Mouse (Mus musculus) adipose tissue, adult 10 weeks (tissue): ENCODE measurements around the gene Lrrc56. TPM values are rescaled to one million over a fixed set of nuclear protein-coding genes. Genes with fewer than 3 reads are reported as not detected.

Source experiments
- polyA plus RNA-seq: library from polyadenylated mRNA; stranded (reverse); fragments of 350-450 nt; fragmentation: Illumina TruSeq; extraction: RNeasy Lipid Tissue Mini Kit (QIAGEN cat#74804); gene quantifications from one replicate; pipeline ENCODE4 v1.2.3, GENCODE M21; 2014; ENCODE audit warnings: low read depth, low replicate concordance

Gene Lrrc56
- 12.2 TPM for polyA plus RNA-seq

DNA sequence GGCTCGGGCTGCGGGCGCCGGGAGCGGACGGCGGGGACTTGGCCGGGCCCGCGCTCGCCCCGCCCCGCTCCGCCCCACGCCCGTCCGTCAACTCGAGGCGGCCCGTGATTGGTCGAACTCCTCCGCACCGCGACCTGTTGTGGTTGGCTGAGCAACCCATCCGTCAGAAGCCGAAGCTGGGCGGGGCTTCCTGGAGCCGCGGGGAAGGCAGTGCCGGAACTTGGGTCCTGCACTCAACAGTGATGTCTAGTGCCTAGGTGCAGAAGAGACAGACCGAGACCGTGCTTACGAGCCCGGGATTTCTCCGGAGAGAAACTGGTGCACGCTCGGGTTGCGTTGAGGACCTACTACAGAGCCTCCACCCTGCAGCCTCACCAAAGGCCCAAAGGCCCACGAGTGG lies at the start of gene Lrrc56, which contains the start of gene Hras:
Gene Lrrc56 (plus strand): TSS at position 210 of the 400 bp plus-strand sequence.
Gene Hras (minus strand): TSS at position 58 of the 400 bp plus-strand sequence.

DNA sequence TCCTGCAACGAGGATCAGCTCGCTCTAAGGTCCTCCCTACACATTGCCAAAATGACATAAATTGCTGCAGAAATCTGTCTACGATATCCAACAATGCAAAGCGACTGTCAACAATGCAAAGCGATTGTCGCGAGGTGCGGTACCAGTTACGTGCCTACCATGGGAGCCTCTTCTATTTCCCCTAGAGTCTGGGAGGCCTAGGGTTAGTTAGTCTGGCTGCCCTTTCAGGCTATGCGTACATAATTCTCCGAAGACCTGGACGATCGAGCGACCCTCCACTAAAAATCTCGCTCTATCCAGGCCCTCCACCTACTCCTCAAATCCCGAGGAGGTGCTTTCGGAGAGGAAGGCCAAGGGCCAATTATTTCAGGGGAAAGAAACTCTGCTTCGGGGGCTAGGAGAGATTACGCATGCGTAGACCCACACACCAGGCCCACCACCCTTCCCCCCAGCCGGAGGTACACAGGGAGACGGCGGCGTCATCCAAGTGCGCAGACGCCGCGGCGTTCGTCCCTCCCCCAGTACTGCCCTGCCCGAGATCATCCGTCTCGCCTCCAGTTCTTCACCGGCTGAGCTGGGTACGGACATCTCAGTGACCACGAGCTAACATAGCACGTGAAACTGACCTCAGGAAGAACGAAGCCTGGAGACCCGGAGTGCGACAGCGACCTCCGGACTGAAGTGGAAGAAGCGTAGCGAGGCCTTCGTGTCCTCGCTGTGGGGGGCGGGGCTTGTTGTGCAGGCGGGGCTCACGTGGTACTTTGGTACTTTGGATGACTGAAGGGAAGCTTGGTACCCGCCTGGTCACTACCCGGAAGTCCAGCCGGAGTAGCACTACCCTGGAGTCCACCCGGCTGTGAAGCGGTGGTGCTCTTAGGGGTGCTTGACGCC lies 21.6 kb upstream of the Lrrc56 start, which contains the start of gene Rnh1:
Gene Rnh1 (minus strand): TSS at position 742 of the 891 bp plus-strand sequence.

DNA sequence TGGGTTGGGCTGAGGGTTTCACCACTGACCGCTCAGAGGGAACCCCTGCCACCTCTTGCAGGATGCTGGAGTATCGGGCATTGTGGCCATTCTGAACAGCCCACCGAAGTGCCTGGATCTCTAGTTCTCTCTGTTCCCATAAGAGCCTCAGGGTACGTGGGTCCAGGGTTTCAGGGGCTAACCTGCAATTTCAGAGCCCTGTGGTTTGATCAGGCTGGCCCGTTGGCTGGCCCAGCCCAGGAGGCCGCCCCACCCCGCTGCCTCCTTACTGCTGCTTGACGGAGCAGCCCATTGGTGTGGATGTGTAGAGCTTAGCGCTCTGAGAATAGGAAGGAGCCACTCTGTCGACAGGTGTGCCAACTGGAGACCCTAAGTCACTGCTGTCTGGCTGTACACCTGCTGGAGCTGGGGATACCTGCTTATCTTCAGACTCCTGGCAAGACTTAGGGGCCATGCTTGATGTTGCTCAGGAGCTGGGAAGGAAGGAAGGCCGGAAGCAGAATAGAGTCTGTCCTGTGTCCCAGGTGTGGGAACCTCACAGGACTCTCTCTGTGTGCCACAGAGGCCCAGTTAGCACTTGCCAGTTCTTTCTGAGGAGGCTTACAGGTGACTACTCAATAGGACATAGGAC lies 19.8 kb downstream of the Lrrc56 start, which contains the start of gene Lmntd2:
Gene Lmntd2 (minus strand): TSS at position 476 of the 631 bp plus-strand sequence.

DNA sequence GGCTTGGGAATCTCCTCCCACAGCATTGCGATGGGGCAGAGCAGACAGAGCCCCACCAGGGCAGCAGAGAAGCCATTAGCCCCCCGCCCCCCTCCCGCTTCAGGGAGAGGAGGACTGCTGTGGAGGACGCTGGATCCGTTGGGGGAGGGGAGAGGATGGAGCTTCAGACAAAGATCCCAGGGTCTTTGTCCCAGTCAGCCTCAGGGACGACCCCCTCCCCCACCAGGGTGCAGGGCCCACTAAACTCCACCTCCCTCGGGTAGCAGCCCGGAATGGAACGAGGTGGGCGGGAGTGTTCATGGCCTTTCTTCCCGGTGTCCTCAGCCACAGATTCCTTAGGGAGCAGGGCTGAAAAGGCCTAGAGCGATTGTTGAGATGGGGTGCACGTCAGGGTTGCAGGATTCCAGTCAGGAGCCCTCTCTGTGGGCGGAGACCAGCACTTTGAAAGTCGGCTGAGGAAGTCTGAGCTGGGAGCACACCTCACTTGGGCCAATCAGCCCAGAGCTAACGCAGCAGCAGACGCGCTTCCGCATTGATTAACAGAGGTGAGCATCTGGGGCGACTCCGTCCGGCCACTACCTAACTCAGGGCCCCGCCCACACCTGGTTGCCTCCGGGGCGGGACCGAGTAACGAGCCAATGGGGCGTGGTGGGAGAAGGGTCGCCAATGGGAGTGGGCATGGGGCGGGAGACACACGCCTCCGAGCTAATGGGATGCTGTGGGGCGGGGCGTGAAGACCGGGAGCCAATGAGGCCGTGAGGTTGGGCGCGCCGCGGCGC lies 21.3 kb downstream of the Lrrc56 start, which contains the start of gene Rassf7:
Gene Rassf7 (plus strand): TSS at position 760 of the 779 bp plus-strand sequence.

DNA sequence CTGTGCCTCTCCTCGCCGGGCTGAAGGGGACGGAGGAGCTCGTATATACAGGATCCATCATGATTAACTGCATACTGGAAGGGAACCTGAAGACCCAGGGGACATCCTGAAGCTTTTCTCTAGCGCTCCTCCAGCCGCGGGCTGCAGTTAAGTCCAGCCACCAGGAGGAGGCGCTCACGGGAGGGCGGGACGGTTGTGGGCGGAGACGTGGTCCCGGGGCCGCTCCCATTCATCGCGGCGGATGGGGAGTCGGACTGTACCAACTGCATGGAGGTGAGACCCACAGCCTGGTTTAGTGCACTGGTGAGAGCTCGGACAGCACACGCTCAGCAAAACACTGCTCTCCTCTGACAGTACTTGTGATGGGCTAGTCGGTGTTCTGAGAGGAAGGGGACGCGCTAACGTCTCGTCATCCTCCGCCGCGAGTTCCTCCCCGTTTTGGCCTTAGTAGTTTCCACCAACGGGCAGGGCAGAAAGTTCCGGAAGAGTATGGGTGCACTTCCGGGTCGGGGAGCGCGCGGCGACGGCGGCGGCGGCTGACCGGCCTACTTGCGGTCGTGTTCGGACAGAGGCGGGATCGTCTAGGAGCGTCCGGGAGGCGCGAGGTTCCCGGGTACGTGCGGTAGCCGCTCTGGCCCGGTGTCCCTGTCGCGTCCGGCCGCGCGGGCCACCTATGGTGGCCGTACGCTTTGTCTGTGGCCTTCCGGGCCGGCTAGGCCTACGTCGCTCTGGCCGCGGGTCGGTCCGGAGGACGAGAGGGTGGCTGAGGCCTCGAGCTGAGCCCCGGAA lies 34.5 kb downstream of the Lrrc56 start, which contains the start of gene Phrf1:
Gene Phrf1 (plus strand): TSS at position 506 of the 789 bp plus-strand sequence.

Other genes with a start within 250 kb of the Lrrc56 start
- gene Ifitm5, start 243.9 kb upstream of the Lrrc56 start, polyA plus RNA-seq: 1.2 TPM
- gene Gm45717, start 238.2 kb upstream of the Lrrc56 start, polyA plus RNA-seq: not detected
- 414 TPM for gene Ifitm2, start 238.2 kb upstream of the Lrrc56 start, polyA plus RNA-seq
- 31.1 TPM for gene Ifitm1, start 226.9 kb upstream of the Lrrc56 start, polyA plus RNA-seq
- gene Ifitm3, start 183.4 kb upstream of the Lrrc56 start, polyA plus RNA-seq: 370 TPM
- gene Ifitm6, start 176.2 kb upstream of the Lrrc56 start, polyA plus RNA-seq: 14.7 TPM
- not detected for gene Gm17387, start 165.0 kb upstream of the Lrrc56 start, polyA plus RNA-seq
- 5.2 TPM for gene B4galnt4, start 133.1 kb upstream of the Lrrc56 start, polyA plus RNA-seq
- 16.8 TPM for gene Pkp3, start 115.9 kb upstream of the Lrrc56 start, polyA plus RNA-seq
- gene Sigirr, start 93.6 kb upstream of the Lrrc56 start, polyA plus RNA-seq: 17.6 TPM
- 4.5 TPM for gene Ano9, start 76.4 kb upstream of the Lrrc56 start, polyA plus RNA-seq
- gene Ptdss2, start 71.8 kb upstream of the Lrrc56 start, polyA plus RNA-seq: 39.9 TPM
- gene Rnh1, start 21.3 kb upstream of the Lrrc56 start, polyA plus RNA-seq: 180 TPM
- 49.0 TPM for gene Hras, start 152 bp upstream of the Lrrc56 start, polyA plus RNA-seq
- 11.3 TPM for gene Lmntd2, start 19.9 kb downstream of the Lrrc56 start, polyA plus RNA-seq
- 40.8 TPM for gene Rassf7, start 21.7 kb downstream of the Lrrc56 start, polyA plus RNA-seq
- gene Phrf1, start 34.6 kb downstream of the Lrrc56 start, polyA plus RNA-seq: 67.3 TPM
- 29.8 TPM for gene Irf7, start 72.3 kb downstream of the Lrrc56 start, polyA plus RNA-seq
- 18.4 TPM for gene Cdhr5, start 82.6 kb downstream of the Lrrc56 start, polyA plus RNA-seq
- gene Sct, start 85.0 kb downstream of the Lrrc56 start, polyA plus RNA-seq: 3.7 TPM
- gene Drd4, start 97.8 kb downstream of the Lrrc56 start, polyA plus RNA-seq: 1.7 TPM
- gene Deaf1, start 133.5 kb downstream of the Lrrc56 start, polyA plus RNA-seq: 27.2 TPM
- gene Tmem80, start 133.6 kb downstream of the Lrrc56 start, polyA plus RNA-seq: 48.5 TPM
- 16.2 TPM for gene Eps8l2, start 144.7 kb downstream of the Lrrc56 start, polyA plus RNA-seq
- gene Taldo1, start 198.0 kb downstream of the Lrrc56 start, polyA plus RNA-seq: 268 TPM
- gene Gatd1, start 220.0 kb downstream of the Lrrc56 start, polyA plus RNA-seq: 49.8 TPM
- gene Cend1, start 235.3 kb downstream of the Lrrc56 start, polyA plus RNA-seq: 0.17 TPM
- gene Slc25a22, start 243.7 kb downstream of the Lrrc56 start, polyA plus RNA-seq: 75.9 TPM
- 4.1 TPM for gene Pidd1, start 249.9 kb downstream of the Lrrc56 start, polyA plus RNA-seq